In genomic region chr8:7973791-7974190, GRCm38 (mm10) we compare ENCODE assay signal across 15 mouse cellular contexts.
"Had no signal": no experiment of that assay in that cellular context is flagged by ENCODE, and none has a peak within 500 bp of the region (broad histone marks: within the 10 kb centered on the region; RNA-seq: fewer than 3 reads in every experiment).

No protein-coding gene starts in this region.

- ATAC-seq: lung, postnatal 0 days; midbrain, embryonic 13.5 days; midbrain, embryonic 15.5 days had no signal

- H3K27ac ChIP-seq: lung, embryonic 15.5 days; macrophage; midbrain, embryonic 13.5 days; midbrain, embryonic 15.5 days; neural tube, embryonic 12.5 days had no signal

- H3K27me3 ChIP-seq: lung, embryonic 15.5 days; megakaryocyte, embryonic 14.5 days; midbrain, embryonic 13.5 days; midbrain, embryonic 15.5 days; neural tube, embryonic 12.5 days had no signal

- H3K9me3 ChIP-seq: lung, embryonic 15.5 days; megakaryocyte, embryonic 14.5 days; midbrain, embryonic 13.5 days; midbrain, embryonic 15.5 days; neural tube, embryonic 12.5 days had no signal

- H3K36me3 ChIP-seq: lung, embryonic 15.5 days; midbrain, embryonic 13.5 days; midbrain, embryonic 15.5 days; neural tube, embryonic 12.5 days had no signal

- H3K4me3 ChIP-seq: lung, embryonic 15.5 days; megakaryocyte, embryonic 14.5 days; midbrain, embryonic 13.5 days; midbrain, embryonic 15.5 days; neural tube, embryonic 12.5 days had no signal

- H3K4me1 ChIP-seq: lung, embryonic 15.5 days; megakaryocyte, embryonic 14.5 days; midbrain, embryonic 13.5 days; midbrain, embryonic 15.5 days; neural tube, embryonic 12.5 days had no signal

- DNase-seq: lung, adult 2 months; lung, postnatal 14 days; lung, postnatal 36 days; right cerebral cortex, postnatal 14 days; thymus, adult 18-20 months; thymus, postnatal 14 days; thymus, postnatal 36 days had no signal

- H3K4me2 ChIP-seq: lung, embryonic 15.5 days; midbrain, embryonic 11.5 days; midbrain, embryonic 13.5 days; midbrain, embryonic 15.5 days; neural tube, embryonic 12.5 days had no signal

- H3K9ac ChIP-seq: lung, embryonic 15.5 days; midbrain, embryonic 13.5 days; midbrain, embryonic 15.5 days; neural tube, embryonic 12.5 days had no signal
